Mouse (Mus musculus) hindbrain, embryonic 11.5 days (tissue): Measurements from ENCODE around the gene Rcc1l. TPM values are rescaled to one million over a fixed set of nuclear protein-coding genes. Genes with fewer than 3 reads are reported as not detected.

Experiments used
- ATAC-seq: fragments of 200-750 bp; cut with Nextera tagmentation; 2 replicates; pipeline ENCODE4 v1.8.0; 2017; ENCODE audit warnings: mild to moderate bottlenecking, moderate TSS enrichment, moderate library complexity; ENCODE audit not compliant: low FRiP score
- DNase-seq: peaks from one replicate; pipeline ENCODE4 v3.0.0-alpha.2; 2015; ENCODE audit warnings: low spot score
- H3K27ac ChIP-seq: fragments of 300-500 bp; sonication (generic); 2 replicates; pipeline ENCODE4 v1.5.1; 2014; ENCODE audit warnings: mild to moderate bottlenecking, low read depth, low read length
- H3K27me3 ChIP-seq: fragments of 300-500 bp; sonication (generic); 2 replicates; pipeline ENCODE4 v1.6.1; 2014; ENCODE audit warnings: mild to moderate bottlenecking, low read length, moderate library complexity, mixed read lengths; ENCODE audit not compliant: control insufficient read depth, insufficient read depth
- H3K36me3 ChIP-seq: fragments of 300-500 bp; sonication (generic); 2 replicates; pipeline ENCODE4 v1.6.1; 2014; ENCODE audit warnings: mild to moderate bottlenecking, low read length, moderate library complexity, mixed read lengths; ENCODE audit not compliant: control insufficient read depth, insufficient read depth
- H3K4me1 ChIP-seq: fragments of 300-500 bp; sonication (generic); replicated peaks from 2 replicates; pipeline ENCODE4 v1.6.1; 2014; ENCODE audit warnings: low read length, mixed read lengths; ENCODE audit not compliant: control insufficient read depth, insufficient read depth
- H3K4me2 ChIP-seq: fragments of 300-500 bp; sonication (generic); replicated peaks from 2 replicates; pipeline ENCODE4 v1.6.1; 2014; ENCODE audit warnings: mild to moderate bottlenecking, low read depth, low read length
- H3K4me3 ChIP-seq: fragments of 300-500 bp; sonication (generic); 2 replicates; pipeline ENCODE4 v1.5.1; 2014; ENCODE audit warnings: low read depth, low read length
- H3K9ac ChIP-seq: fragments of 300-500 bp; sonication (generic); 2 replicates; pipeline ENCODE4 v1.6.1; 2014; ENCODE audit warnings: low read depth, low read length
- H3K9me3 ChIP-seq: fragments of 300-500 bp; sonication (generic); 2 replicates; pipeline ENCODE4 v1.6.1; 2016; ENCODE audit warnings: low read length; ENCODE audit not compliant: control insufficient read depth
- WGBS: fragments of 180-500 bp; shearing (Covaris S2); extraction: QIAGEN DNeasy Blood & Tissue Kit; methylation state at CpG from one replicate; pipeline ENCODE4 v1.1.7; 2014; 5-methylcytosine and 5-hydroxymethylcytosine counted together
- polyA plus RNA-seq: library from polyadenylated mRNA; unstranded; fragments of >200 nt; fragmentation: Nextera tagmentation; extraction: Ambion mirVana; gene quantifications from 2 replicates; pipeline ENCODE4 v1.2.1, GENCODE M21; 2014

The Rcc1l gene
- polyA plus RNA-seq: 21.8 and 22.8 TPM in 2 replicates

DNA sequence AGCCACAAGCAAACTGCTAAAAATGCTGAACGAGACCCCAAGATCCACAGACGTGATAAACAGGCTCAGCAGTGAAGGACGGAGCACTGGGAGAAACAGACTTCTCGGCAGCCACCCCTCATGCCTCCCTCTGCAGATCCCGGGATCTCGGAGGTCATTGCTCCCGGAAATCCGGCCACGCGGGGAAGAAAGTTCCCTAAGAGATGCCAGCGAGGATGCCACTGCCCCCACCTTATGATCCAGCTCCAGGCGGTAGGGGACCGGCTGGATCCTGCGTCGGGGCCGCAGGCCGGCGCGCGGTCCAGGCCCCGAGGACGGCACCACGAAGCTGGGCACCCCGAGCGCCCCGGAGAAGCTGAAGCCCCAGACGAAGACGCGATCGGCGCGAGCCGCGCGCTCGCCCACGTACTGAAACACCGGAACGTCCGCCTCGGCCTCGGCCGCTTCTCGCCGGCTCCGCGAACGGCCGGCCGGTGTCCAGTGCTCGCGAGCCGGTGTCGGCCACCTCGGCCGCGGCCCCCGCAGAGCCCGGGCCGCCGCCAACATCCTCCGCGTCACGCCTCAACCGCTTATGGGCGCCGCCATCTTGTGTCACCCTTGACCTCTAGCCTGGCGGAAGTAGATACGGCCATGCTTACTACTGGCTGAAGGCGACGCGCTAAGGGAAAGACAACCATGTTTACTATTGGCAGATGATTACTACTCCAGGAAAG, at the start of gene Rcc1l:
TSS of gene Rcc1l (minus strand) at position 606 of the 713 bp plus-strand sequence.
- Histone ChIP-seq H3K4me1 (no peaks in the 10 kb centered on the region; the same call in none of the 2 replicates), H3K4me2 (peak within 1 kb of the TSS; percentile 84), H3K27ac (0 out of 2 replicates have a peak within 1 kb of the TSS, but pooled peaks have one; percentile 20), H3K9me3 (no peaks in the 10 kb centered on the region), H3K27me3 (no peaks in the 10 kb centered on the region), H3K9ac (peak within 1 kb of the TSS; percentile 65), H3K36me3 (no peaks in the 10 kb centered on the region), H3K4me3 (peak within 1 kb of the TSS; percentile 96)
- DNase-seq (peak; percentile 89), ATAC-seq (peak; percentile 83)
- WGBS: under 1% methylated on average over 42 of the region's 72 CpGs

DNA sequence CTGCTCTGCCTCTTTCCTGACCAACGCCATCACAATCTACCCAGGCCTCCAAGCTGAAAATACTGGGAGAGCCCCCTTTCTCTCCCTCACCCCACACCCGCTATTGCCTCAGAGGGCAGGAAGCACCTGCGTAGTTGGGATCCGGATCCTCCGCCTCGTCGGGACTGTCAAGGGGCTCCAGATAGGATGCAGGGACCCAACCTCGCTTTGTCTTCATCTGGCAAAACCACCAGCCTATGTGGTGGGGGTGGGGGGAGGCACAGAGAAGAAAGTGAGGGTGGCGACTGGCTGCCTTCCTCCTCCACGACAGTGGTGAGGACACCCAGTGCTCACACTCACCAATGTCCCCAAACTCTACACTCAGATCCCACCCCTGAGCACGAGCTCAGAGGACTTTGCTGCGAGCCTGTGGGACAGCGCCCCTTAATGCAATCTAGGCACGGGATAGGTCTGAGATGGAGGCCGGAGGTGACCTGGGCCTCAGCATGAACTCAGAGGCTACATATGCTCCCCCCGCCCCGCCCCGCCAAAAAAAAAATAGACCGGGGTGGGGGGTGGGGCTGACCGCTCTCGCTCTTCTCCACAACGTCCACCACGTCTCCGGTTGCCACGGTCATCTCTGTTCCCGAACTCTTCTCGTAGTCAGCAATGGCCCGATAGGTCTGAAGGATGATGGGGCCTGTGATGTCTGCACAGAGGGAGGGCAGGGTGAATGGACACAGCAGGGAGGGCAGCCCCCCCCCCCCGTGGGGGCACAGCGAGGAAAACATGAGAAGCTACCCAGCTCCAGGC, 48.7 kb upstream of the Rcc1l start:
- Histone ChIP-seq H3K27ac (no peak overlapping the region), H3K27me3 (peaks cover 6% of the 10 kb centered on the region; the same call in 1 of the 2 replicates), H3K4me1 (peaks cover 6% of the 10 kb centered on the region; the same call in 1 of the 2 replicates), H3K4me2 (no peak overlapping the region), H3K9ac (no peak overlapping the region), H3K9me3 (no peaks in the 10 kb centered on the region), H3K4me3 (no peak overlapping the region), H3K36me3 (no peaks in the 10 kb centered on the region)
- DNase-seq (no peak), ATAC-seq (no peak)
- 85% methylated on average over 30 of the region's 30 CpGs for WGBS

DNA sequence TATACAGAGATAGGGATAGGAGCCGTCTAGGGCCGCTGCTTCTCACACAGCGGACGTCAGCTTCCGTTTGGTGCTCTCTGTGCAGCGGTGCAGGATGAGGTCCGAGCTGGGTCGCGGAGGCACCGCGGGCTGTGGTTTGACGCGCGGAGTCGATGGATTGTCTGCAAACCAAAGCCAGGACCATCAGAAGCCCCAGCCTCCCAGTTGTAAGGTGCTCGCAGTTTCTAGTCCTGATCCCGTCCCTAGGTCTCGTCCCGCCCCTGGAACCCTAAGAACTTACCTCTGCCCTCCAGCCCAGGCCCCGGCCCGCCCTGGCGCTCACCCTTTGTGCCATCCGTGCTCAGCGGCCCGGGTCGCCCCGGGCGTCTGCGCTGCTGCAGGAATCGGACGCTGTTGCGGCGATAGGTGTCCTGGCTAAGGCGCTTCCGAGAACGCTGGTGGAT, 45.2 kb upstream of the Rcc1l start:
- ATAC-seq (no peak), DNase-seq (peak; percentile 53)
- no peak overlapping the region for H3K27ac ChIP-seq
- 3% methylated on average over 36 of the region's 36 CpGs for WGBS
- peak overlapping the region; percentile 63 for H3K9ac ChIP-seq
- H3K4me2 ChIP-seq: peak overlapping the region; percentile 75
- peak overlapping the region; percentile 31 for H3K4me3 ChIP-seq
- peaks cover 6% of the 10 kb centered on the region; the same call in 1 of the 2 replicates for H3K4me1 ChIP-seq
- no peaks in the 10 kb centered on the region for H3K36me3 ChIP-seq
- H3K27me3 ChIP-seq: peaks cover 6% of the 10 kb centered on the region; the same call in 1 of the 2 replicates
- H3K9me3 ChIP-seq: no peaks in the 10 kb centered on the region

GRCm38 (mm10) chr5:134221278-134221677, 44.7 kb upstream of the Rcc1l start:
- Histone ChIP-seq H3K4me3 (peak overlapping the region; percentile 31; the same call in 1 of the 2 replicates), H3K4me1 (peaks cover 6% of the 10 kb centered on the region; the same call in 1 of the 2 replicates), H3K27me3 (peaks cover 6% of the 10 kb centered on the region; the same call in 1 of the 2 replicates), H3K4me2 (peak overlapping the region; percentile 75), H3K9me3 (no peaks in the 10 kb centered on the region), H3K36me3 (no peaks in the 10 kb centered on the region), H3K27ac (no peak overlapping the region), H3K9ac (no peak overlapping the region)
- 49% methylated on average over 4 of the region's 4 CpGs for WGBS
- ATAC-seq (no peak), DNase-seq (no peak)

GRCm38 (mm10) chr5:134217900-134218299, 41.3 kb upstream of the Rcc1l start:
- no peaks in the 10 kb centered on the region for H3K36me3 ChIP-seq
- DNase-seq (no peak), ATAC-seq (no peak)
- H3K4me1 ChIP-seq: peaks cover 6% of the 10 kb centered on the region; the same call in 1 of the 2 replicates
- WGBS: 93% methylated on average over 7 of the region's 7 CpGs
- no peaks in the 10 kb centered on the region for H3K9me3 ChIP-seq
- H3K4me3 ChIP-seq: no peak overlapping the region
- H3K4me2 ChIP-seq: no peak overlapping the region
- no peak overlapping the region for H3K9ac ChIP-seq
- H3K27me3 ChIP-seq: peaks cover 6% of the 10 kb centered on the region; the same call in 1 of the 2 replicates
- H3K27ac ChIP-seq: no peak overlapping the region

- no peaks in the 10 kb centered on the region for H3K36me3 ChIP-seq
- H3K27me3 ChIP-seq: no peaks in the 10 kb centered on the region
- no peak overlapping the region for H3K27ac ChIP-seq
- H3K4me2 ChIP-seq: no peak overlapping the region
- H3K9me3 ChIP-seq: no peaks in the 10 kb centered on the region
- no peak overlapping the region for H3K4me3 ChIP-seq
- WGBS: 84% methylated on average over 12 of the region's 12 CpGs
- H3K4me1 ChIP-seq: no peaks in the 10 kb centered on the region
- no peak overlapping the region for H3K9ac ChIP-seq
- no peak for ATAC-seq
- DNase-seq: no peak
Observed at GRCm38 (mm10) chr5:134214021-134214806, 37.6 kb upstream of the Rcc1l start.

DNA sequence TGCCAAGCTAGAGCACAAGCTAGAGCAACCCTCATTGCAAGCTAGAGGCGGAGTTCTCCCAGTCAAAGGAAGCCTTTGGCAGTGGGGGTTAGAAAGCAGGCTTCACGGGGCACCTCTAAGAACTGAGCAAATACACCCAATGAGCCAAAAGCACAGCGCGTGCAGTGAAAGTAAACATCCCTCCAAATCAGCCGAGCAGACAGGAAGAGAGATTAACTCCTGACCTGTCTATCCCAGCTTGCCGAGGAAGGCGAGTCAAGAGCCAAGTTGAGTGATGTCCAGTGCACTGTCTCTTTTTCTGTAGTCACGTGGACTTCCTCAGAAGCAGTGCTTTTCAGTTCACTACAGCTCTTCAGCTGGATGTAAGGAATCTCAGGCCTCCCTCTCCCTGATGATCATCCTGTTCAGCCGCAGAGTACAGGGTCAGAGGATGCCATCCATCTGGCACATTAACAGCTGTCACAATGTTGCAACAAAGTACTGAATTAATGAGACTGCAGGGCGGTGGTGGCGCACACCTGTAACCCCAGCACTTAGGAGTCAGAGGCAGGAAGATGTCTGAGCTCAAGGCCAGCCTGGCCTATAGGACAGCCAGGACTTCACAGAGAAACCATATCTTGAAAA, 33.5 kb upstream of the Rcc1l start:
- WGBS: 73% methylated on average over 11 of the region's 11 CpGs
- Histone ChIP-seq H3K27ac (no peak overlapping the region), H3K4me2 (no peak overlapping the region), H3K9me3 (no peaks in the 10 kb centered on the region), H3K4me3 (no peak overlapping the region), H3K36me3 (no peaks in the 10 kb centered on the region), H3K9ac (no peak overlapping the region), H3K4me1 (no peaks in the 10 kb centered on the region), H3K27me3 (no peaks in the 10 kb centered on the region)
- ATAC-seq: no peak
- DNase-seq: no peak

DNA sequence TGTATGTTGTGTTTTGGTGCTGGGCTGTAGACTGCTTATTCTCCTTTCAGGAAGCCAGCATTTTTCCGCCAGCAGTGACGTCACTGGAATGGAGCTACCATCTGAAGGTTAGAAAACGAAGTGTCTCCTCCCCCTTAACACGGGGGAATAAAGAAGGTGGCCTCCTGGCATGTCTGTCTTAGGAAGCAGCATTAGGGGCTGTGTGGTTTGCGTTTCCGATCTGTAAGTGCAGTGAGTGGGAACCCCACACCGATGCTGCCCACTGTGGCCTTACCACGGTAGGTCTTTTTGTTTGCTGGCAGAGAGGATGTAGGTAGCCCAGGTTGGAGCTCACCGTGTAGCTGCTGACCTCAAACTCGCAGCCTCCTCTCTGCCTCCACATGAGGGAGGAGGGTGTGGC, 30.1 kb upstream of the Rcc1l start:
- WGBS: 86% methylated on average over 10 of the region's 10 CpGs
- no peak overlapping the region for H3K9ac ChIP-seq

More for the DNA sequence above, 30.1 kb upstream of the Rcc1l start:
- no peak overlapping the region for H3K27ac ChIP-seq
- DNase-seq (no peak), ATAC-seq (no peak)
- no peaks in the 10 kb centered on the region for H3K36me3 ChIP-seq
- no peaks in the 10 kb centered on the region for H3K27me3 ChIP-seq
- H3K4me1 ChIP-seq: no peaks in the 10 kb centered on the region
- H3K4me3 ChIP-seq: no peak overlapping the region
- no peaks in the 10 kb centered on the region for H3K9me3 ChIP-seq
- H3K4me2 ChIP-seq: no peak overlapping the region
